Mouse (Mus musculus): ENCODE data around the gene Snx6.

DNA sequence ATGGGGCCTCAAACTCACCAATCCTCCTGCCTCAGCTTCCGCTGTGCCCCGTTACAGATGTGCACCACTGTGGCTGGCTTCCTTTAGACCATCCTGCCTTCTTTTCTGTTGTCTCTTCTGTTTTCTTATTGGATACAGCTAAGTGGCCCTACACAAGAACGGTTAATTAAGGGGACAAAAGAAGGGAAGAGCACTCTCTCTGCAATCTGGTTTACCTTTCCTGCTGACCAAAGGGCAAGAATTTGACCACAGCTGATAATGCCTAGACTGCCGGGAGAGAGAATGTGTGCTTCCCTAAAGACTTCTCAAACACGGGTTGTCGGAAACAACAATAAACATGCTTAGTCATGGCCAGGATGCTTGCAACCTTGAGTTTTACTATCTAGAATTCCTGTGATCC is 12.0 kb upstream of the Snx6 start:
- no peak for TF ChIP-seq GATA1 (IDR thresholded peaks at IDR 0.05; ENCODE audit: low read length)
- TF ChIP-seq TAL1 (IDR thresholded peaks at IDR 0.05; ENCODE audit: low read length) = no peak
